Mouse (Mus musculus) midbrain, postnatal 0 days (tissue): Measurements from ENCODE around the gene 2310011J03Rik. TPM values are rescaled to one million over a fixed set of nuclear protein-coding genes. Genes with fewer than 3 reads are reported as not detected.
"Not testable (repeated sequence)": the region's sequence is repeated elsewhere in the genome, so short reads cannot be mapped to it uniquely, and the experiment has no call there.

Source experiments
- ATAC-seq: fragments of 200-750 bp; cut with Nextera tagmentation; 2 replicates; pipeline ENCODE4 v1.8.0; 2017; ENCODE audit warnings: moderate number of reproducible peaks, mild to moderate bottlenecking, moderate TSS enrichment, moderate library complexity; ENCODE audit not compliant: low FRiP score
- DNase-seq: peaks from one replicate; pipeline ENCODE4 v3.0.0-alpha.2; 2015; ENCODE audit warnings: low spot score
- H3K27ac ChIP-seq: fragments of 300-500 bp; sonication (generic); 2 replicates; pipeline ENCODE4 v1.5.1; 2014; ENCODE audit warnings: low read depth, mild to moderate bottlenecking, low read length, mixed read lengths
- H3K27me3 ChIP-seq: fragments of 300-500 bp; sonication (generic); 2 replicates; pipeline ENCODE4 v1.6.1; 2014; ENCODE audit warnings: low read length, control low read depth, mixed read lengths; ENCODE audit not compliant: insufficient read depth
- H3K36me3 ChIP-seq: fragments of 300-500 bp; sonication (generic); 2 replicates; pipeline ENCODE4 v1.6.1; 2014; ENCODE audit warnings: low read length, control low read depth, mixed read lengths; ENCODE audit not compliant: insufficient read depth
- H3K4me1 ChIP-seq: fragments of 300-500 bp; sonication (generic); 2 replicates; pipeline ENCODE4 v1.6.1; 2014; ENCODE audit warnings: mild to moderate bottlenecking, control low read depth, antibody characterized with exemption, low read length, mixed read lengths; ENCODE audit not compliant: insufficient read depth
- H3K4me2 ChIP-seq: fragments of 300-500 bp; sonication (generic); 2 replicates; pipeline ENCODE4 v1.6.1; 2014; ENCODE audit warnings: low read depth, mild to moderate bottlenecking, low read length, mixed read lengths; ENCODE audit not compliant: poor library complexity, severe bottlenecking
- H3K4me3 ChIP-seq: fragments of 300-500 bp; sonication (generic); 2 replicates; pipeline ENCODE4 v1.5.1; 2014; ENCODE audit warnings: low read depth, mild to moderate bottlenecking, low read length, moderate library complexity
- H3K9ac ChIP-seq: fragments of 300-500 bp; sonication (generic); replicated peaks from 2 replicates; pipeline ENCODE4 v1.6.1; 2014; ENCODE audit warnings: mild to moderate bottlenecking, low read length, moderate library complexity, mixed read lengths; ENCODE audit not compliant: poor library complexity, severe bottlenecking
- H3K9me3 ChIP-seq: fragments of 300-500 bp; sonication (generic); 2 replicates; pipeline ENCODE4 v1.6.1; 2016; ENCODE audit warnings: low read length, control low read depth
- CTCF ChIP-seq: IDR thresholded peaks from 2 replicates; pipeline ENCODE4 v1.5.1; 2016; ENCODE audit warnings: antibody characterized with exemption, mild to moderate bottlenecking
- WGBS: fragments of 180-500 bp; shearing (Covaris S2); extraction: QIAGEN DNeasy Blood & Tissue Kit; methylation state at CpG from one replicate; pipeline ENCODE4 v1.1.7; 2014; 5-methylcytosine and 5-hydroxymethylcytosine counted together
- polyA plus RNA-seq: library from polyadenylated mRNA; unstranded; fragments of >200 nt; fragmentation: Nextera tagmentation; extraction: Ambion mirVana; gene quantifications from 2 replicates; pipeline ENCODE4 v1.2.1, GENCODE M21; 2015
- total RNA-seq: library from RNA; depleted of rRNA; stranded (reverse); fragments of >200 nt; gene quantifications from 2 replicates; pipeline ENCODE4 v1.2.3, GENCODE M21; 2014

Gene 2310011J03Rik
- total and polyA plus RNA-seq, 2 experiments from 2014 or later = 23.1 to 26.5 TPM

DNA sequence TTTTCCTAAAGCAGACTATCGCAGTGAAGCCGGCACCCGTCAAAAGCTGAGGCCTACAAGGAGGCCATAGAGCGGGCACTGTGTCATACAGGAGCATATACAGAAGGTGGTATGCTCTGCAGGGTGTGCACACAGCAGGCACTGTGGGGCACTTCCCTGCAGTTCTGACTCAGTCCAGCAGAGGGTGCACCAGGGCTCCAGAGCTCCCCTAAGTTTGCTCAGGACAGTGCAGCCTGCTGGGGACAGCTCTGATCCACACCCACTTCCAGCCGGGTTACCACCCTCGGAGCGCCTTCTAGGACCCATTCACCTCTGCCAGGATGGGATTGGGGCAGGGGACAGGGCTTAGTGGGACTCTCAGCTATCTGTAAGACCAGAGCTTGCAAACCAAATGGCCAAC lies 30.0 kb upstream of the 2310011J03Rik start:
- H3K4me3 ChIP-seq = no peak overlapping the region
- no peak overlapping the region for H3K27ac ChIP-seq
- WGBS = under 1% methylated on average over 7 of the region's 7 CpGs
- H3K4me1 ChIP-seq = no peaks in the 10 kb centered on the region
- H3K27me3 ChIP-seq = peaks cover 72% of the 10 kb centered on the region
- TF ChIP-seq CTCF = peak; percentile 90
- H3K4me2 ChIP-seq = no peak overlapping the region
- no peaks in the 10 kb centered on the region for H3K36me3 ChIP-seq
- H3K9me3 ChIP-seq = no peaks in the 10 kb centered on the region
- H3K9ac ChIP-seq = no peak overlapping the region
- DNase-seq = peak; percentile 65
- peak; percentile 64 for ATAC-seq

DNA sequence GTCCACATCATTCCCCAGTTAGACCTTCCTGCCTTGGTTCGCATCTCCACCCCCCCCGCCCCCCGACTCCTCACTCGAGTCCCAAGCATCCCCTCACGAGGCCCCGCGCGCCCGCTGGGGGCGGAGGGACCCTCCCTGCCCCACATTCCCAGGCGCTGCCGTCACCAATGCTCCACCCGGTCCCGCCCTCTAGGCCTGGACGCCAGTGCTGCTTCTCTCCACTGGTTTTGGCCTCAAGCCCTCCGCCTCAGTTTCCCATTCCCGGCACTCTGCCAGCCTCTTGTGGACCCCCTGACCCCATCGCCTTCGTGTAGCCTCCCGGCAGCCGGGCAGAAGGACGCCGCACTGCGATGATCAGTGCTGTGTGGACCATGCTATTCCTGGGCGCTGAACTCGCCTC lies 28.6 kb upstream of the 2310011J03Rik start:
- 15% methylated on average over 26 of the region's 26 CpGs for WGBS
- Histone ChIP-seq H3K27ac (no peak overlapping the region), H3K27me3 (peaks cover 75% of the 10 kb centered on the region), H3K9ac (no peak overlapping the region), H3K9me3 (no peaks in the 10 kb centered on the region), H3K36me3 (no peaks in the 10 kb centered on the region), H3K4me3 (no peak overlapping the region), H3K4me2 (no peak overlapping the region), H3K4me1 (no peaks in the 10 kb centered on the region)
- ATAC-seq (no peak), DNase-seq (no peak)
- TF ChIP-seq CTCF = no peak

GRCm38 (mm10) chr10:80348244-80348781 lies 28.0 kb upstream of the 2310011J03Rik start, which contains the start of gene Adamtsl5:
Adamtsl5 (minus strand) TSS chr10:80348412.
- Histone ChIP-seq H3K27ac (no peak within 1 kb of the TSS), H3K4me1 (0 out of 2 replicates have a peak, but pooled peaks cover 2% of the 10 kb centered on the region), H3K36me3 (no peaks in the 10 kb centered on the region), H3K4me2 (0 out of 2 replicates have a peak within 1 kb of the TSS, but pooled peaks have one; percentile 20), H3K9ac (no peak within 1 kb of the TSS), H3K9me3 (no peaks in the 10 kb centered on the region), H3K27me3 (peaks cover 80% of the 10 kb centered on the region), H3K4me3 (peak within 1 kb of the TSS; percentile 13; the same call in 1 of the 2 replicates)
- WGBS = under 1% methylated on average over 37 of the region's 42 CpGs
- no peak for ATAC-seq
- peak; percentile 56 for TF ChIP-seq CTCF
- DNase-seq = no peak

DNA sequence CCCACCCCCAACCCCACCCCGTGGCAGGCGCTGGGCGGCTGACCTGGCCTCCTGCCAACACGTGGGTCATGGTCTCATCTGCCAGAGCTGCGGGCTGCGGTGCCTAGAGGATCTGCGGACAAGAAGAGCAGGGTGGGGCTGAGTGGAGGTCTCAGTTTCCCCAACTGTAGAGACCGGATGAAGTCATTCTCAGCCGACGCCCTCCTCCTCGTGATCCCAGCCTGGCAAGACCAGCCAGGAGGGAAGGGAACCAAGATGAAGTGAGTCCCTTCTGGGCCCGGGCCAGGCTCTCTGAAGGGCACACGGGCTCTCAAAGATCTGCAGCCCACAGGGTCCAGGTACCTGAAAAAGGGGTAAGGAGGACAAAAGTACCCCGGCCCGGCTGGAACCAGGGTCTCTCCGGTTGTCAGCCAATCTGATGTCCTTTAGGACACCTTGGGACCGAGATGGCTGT lies 27.2 kb upstream of the 2310011J03Rik start:
- DNase-seq = no peak
- no peaks in the 10 kb centered on the region for H3K36me3 ChIP-seq
- no peak overlapping the region for H3K9ac ChIP-seq
- H3K9me3 ChIP-seq = no peaks in the 10 kb centered on the region
- TF ChIP-seq CTCF = no peak
- peaks cover 83% of the 10 kb centered on the region for H3K27me3 ChIP-seq
- no peak overlapping the region for H3K27ac ChIP-seq
- H3K4me1 ChIP-seq = 0 out of 2 replicates have a peak, but pooled peaks cover 2% of the 10 kb centered on the region
- H3K4me3 ChIP-seq = no peak overlapping the region
- H3K4me2 ChIP-seq = no peak overlapping the region
- ATAC-seq = no peak
- 15% methylated on average over 15 of the region's 17 CpGs for WGBS

GRCm38 (mm10) chr10:80345929-80346328 lies 25.6 kb upstream of the 2310011J03Rik start:
- 76% methylated on average over 5 of the region's 6 CpGs for WGBS
- H3K4me1 ChIP-seq, H3K27ac ChIP-seq, H3K4me2 ChIP-seq, H3K9ac ChIP-seq, H3K36me3 ChIP-seq, DNase-seq, H3K9me3 ChIP-seq, H3K4me3 ChIP-seq, ATAC-seq: not testable (repeated sequence)
- peaks cover 84% of the 10 kb centered on the region for H3K27me3 ChIP-seq

DNA sequence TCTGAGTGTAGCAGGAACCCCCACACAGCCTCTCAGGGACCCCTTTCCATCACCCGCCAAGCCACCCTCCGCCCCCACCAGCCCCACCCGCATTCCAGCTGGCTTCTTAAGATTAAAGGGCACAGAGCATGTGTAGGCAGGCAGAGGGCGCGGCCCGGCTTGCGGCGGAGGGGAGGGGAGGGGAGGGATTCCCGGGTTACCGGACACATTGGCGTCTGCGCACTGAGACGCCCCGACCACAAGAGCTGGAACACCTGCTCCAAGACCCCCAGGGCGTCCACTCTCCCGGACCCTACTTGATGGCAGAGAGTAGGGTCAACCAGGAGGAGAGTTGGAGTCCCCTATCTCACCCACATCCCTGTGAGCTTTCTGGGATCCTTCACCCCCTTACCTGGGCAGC lies 24.8 kb upstream of the 2310011J03Rik start:
- no peak overlapping the region for H3K4me2 ChIP-seq
- no peak for ATAC-seq
- H3K27ac ChIP-seq = no peak overlapping the region
- peaks cover 85% of the 10 kb centered on the region for H3K27me3 ChIP-seq
- no peaks in the 10 kb centered on the region for H3K9me3 ChIP-seq
- 2% methylated on average over 16 of the region's 16 CpGs for WGBS
- TF ChIP-seq CTCF = no peak
- H3K36me3 ChIP-seq = no peaks in the 10 kb centered on the region
- H3K4me1 ChIP-seq = 0 out of 2 replicates have a peak, but pooled peaks cover 2% of the 10 kb centered on the region
- DNase-seq = no peak
- no peak overlapping the region for H3K9ac ChIP-seq
- no peak overlapping the region for H3K4me3 ChIP-seq
